Mouse (Mus musculus): ENCODE measurements around the gene Vamp2.

- no peak for TF ChIP-seq CTCF (IDR thresholded peaks at IDR 0.05; ENCODE audit: borderline replicate concordance, extremely low read depth, insufficient read depth, insufficient read length)
- no peak for TF ChIP-seq POLR2A (IDR thresholded peaks at IDR 0.05; ENCODE audit: borderline replicate concordance, extremely low read depth, insufficient read depth, insufficient read length, poor library complexity, severe bottlenecking)
These were observed 8.2 kb downstream of the Vamp2 start for GRCm38 (mm10) chr11:69096360-69096986.
